Mouse (Mus musculus) olfactory bulb, adult 2 months (tissue): ENCODE data around the gene Ino80d.

ENCODE experiments used
- CTCF ChIP-seq: fragments of 200-500 bp; IDR thresholded peaks from 2 replicates; pipeline ENCODE4 v1.5.1; 2012; ENCODE audit warnings: low read depth, mild to moderate bottlenecking, low read length, moderate library complexity; ENCODE audit not compliant: insufficient read depth
- POLR2A ChIP-seq: fragments of 200-500 bp; IDR thresholded peaks from 2 replicates; pipeline ENCODE4 v1.6.1; 2012; ENCODE audit warnings: mild to moderate bottlenecking, low read depth, low read length, moderate library complexity; ENCODE audit not compliant: insufficient read depth

- no peak for TF ChIP-seq POLR2A
- no peak for TF ChIP-seq CTCF
Observed at GRCm38 (mm10) chr1:62955340-62955739, 159.1 kb downstream of the Ino80d start.
